Mouse (Mus musculus) testis, adult 2 months (tissue): ENCODE results near the gene Ppef2.

ENCODE experiments used
- CTCF ChIP-seq: fragments of 200-500 bp; IDR thresholded peaks from 2 replicates; pipeline ENCODE4 v1.5.1; 2012; ENCODE audit warnings: low read depth, mild to moderate bottlenecking, inconsistent platforms, low read length, moderate library complexity; ENCODE audit not compliant: control insufficient read depth, insufficient read depth, insufficient replicate concordance
- POLR2A ChIP-seq: fragments of 200-500 bp; IDR thresholded peaks from 2 replicates; pipeline ENCODE4 v1.6.1; 2012; ENCODE audit warnings: low read depth, mild to moderate bottlenecking, inconsistent platforms, low read length, moderate library complexity; ENCODE audit not compliant: control insufficient read depth

- TF ChIP-seq POLR2A = no peak
- TF ChIP-seq CTCF = no peak
Measured at GRCm38 (mm10) chr5:92278942-92279537, 23.0 kb upstream of the Ppef2 start.
